Mouse (Mus musculus): Measurements from ENCODE around the gene Spout1. TPM values are rescaled to one million over a fixed set of nuclear protein-coding genes. Genes with fewer than 3 reads are reported as not detected.

Gene Spout1
- 26.0 TPM for total RNA-seq (2023)

GRCm38 (mm10) chr2:30177700-30178675 lies at the start of gene Spout1:
TSS of gene Spout1 (minus strand) at chr2:30178459.

DNA sequence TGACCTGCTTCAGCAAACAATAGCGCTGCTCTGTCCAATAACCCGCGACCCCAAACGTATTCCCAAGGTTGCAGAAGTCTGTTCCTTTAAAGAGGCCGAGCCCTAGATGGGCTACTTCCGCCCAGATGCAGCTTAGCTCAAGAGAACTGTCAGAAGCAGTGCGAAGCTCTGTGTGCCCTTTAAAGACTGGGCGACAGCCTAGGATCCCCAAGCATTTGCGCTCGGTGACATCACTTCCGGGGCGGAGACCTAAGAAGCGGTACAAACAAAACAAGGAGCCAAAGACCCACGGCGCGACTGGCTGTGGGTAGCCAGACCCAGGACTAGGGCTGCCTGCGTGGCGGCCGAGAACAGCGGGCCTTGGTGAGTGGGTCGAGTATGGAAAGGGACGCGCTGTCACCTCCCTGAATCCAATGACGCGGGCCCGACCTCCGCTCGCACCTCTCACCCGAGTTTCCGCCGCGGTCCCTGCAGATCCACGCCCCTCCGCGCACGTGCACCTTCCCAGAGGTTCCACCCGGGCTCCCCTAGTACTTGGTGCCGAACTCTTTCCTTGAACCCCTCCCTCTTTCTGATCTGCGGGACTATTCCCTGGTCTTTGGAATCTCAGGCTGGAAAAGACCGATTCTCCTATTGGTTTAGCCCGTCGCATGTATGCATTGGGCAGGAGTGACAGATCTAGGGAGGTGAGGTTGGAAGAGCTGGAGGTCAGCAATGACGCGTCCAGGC lies 27.5 kb upstream of the Spout1 start, which contains the start of gene Kyat1:
Gene Kyat1 (minus strand): TSS at position 219 of the 729 bp plus-strand sequence.

GRCm38 (mm10) chr2:30171371-30171996 lies 6.8 kb downstream of the Spout1 start, which contains the start of gene Endog:
TSS of gene Endog (plus strand) at chr2:30171493.

DNA sequence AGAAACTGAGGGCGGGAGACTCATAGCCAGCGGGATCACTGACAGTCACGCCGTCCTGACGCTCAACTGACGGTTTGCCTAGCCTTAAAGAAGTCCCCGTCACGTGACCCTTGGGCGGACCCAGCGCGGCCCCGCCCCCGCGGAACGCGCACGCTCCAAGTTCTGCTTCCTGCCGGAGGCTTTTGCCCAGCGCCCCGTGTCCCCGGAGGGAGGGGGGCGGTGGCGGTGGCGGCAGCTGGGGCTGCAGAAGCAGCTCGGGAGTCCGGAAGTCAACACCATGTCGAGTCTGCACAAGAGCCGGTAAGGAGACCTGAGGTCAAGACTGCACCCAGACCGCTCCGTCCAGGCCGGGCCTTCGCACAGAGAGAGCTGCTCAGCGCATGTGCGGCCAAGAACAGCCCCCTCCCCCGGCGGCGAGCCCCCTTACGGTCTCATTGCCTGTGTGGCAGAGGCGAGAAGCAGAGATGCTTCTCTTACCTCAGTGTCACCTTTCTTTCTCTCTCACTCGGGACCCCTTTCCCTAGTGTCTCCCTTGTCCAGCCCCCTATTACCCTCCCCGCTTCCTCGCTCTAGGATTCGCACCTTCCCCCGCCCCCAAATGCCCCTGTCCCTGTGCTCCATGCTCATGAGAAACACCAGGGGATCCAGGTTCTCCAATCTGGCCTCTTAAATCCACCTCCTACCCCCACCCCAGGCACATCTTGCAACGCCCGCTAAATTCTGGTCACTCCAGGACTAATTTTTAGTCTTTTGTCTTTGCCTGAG lies 44.5 kb downstream of the Spout1 start, which contains the start of gene Tbc1d13:
Gene Tbc1d13 (plus strand): TSS at position 134 of the 765 bp plus-strand sequence.

DNA sequence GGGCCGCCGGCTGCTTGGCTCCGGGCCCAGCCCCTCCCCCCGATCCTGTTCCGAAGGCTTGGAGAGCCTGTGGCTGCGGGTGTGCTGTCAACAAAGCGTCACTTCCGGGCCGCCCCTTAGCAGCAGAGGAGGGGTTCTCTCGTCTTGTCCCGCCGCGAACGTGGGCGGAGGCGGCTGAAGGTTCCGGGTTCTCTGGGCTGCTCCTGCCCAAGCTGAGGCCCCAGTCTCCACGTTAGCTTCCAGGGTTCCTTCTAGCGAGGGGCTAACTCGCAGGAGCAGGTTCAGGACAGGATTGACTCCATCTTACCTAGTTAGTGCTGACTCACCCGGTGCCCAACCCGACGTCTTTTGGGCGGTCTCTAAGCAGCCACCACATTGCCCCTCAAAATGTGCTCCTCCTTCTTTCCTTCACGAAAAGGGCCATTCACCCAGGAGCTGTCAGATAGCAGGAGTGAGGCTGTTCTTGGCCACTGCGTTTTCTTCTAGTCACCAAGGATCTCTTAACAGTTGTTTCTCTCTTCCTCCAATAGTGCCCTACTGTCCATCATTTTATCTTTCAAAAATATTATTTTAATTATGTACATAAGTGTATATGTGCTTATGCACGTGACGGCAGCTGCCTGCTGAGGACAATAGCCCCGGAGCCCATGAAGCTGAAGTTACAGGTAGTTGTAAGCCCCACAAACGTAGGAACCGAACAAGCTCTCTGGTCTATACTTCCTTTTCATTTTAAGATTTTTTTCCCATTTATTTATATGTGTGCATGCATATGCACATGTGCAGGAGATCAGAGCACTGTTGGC lies 53.6 kb downstream of the Spout1 start, which contains the start of gene Zer1:
Gene Zer1 (minus strand): TSS at position 114 of the 803 bp plus-strand sequence.

Other genes starting within 250 kb of the Spout1 start
- gene Gle1, start 243.0 kb downstream of the Spout1 start, total RNA-seq (2023): 79.3 TPM
- gene Sptan1, start 212.9 kb downstream of the Spout1 start, total RNA-seq (2023): 284 TPM
- gene Wdr34, start 129.6 kb downstream of the Spout1 start, total RNA-seq (2023): 2.9 TPM
- gene Set, start 121.1 kb downstream of the Spout1 start, total RNA-seq (2023): 256 TPM
- gene Pkn3, start 100.8 kb downstream of the Spout1 start, total RNA-seq (2023): 0.86 TPM
- 13.0 TPM for gene Zdhhc12, start 84.8 kb downstream of the Spout1 start, total RNA-seq (2023)
- 71.3 TPM for gene Zer1, start 53.9 kb downstream of the Spout1 start, total RNA-seq (2023)
- gene Tbc1d13, start 44.7 kb downstream of the Spout1 start, total RNA-seq (2023): 31.9 TPM
- gene Endog, start 7.0 kb downstream of the Spout1 start, total RNA-seq (2023): 16.4 TPM
- gene Kyat1, start 27.4 kb upstream of the Spout1 start, total RNA-seq (2023): 11.6 TPM
- gene Lrrc8a, start 59.3 kb upstream of the Spout1 start, total RNA-seq (2023): 72.8 TPM
- 9.3 TPM for gene Gm28035, start 62.1 kb upstream of the Spout1 start, total RNA-seq (2023)
- 22.4 TPM for gene Phyhd1, start 87.7 kb upstream of the Spout1 start, total RNA-seq (2023)
- gene Gm28038, start 102.6 kb upstream of the Spout1 start, total RNA-seq (2023): not detected
- gene Dolk, start 107.9 kb upstream of the Spout1 start, total RNA-seq (2023): 8.6 TPM
- 51.3 TPM for gene Nup188, start 107.9 kb upstream of the Spout1 start, total RNA-seq (2023)
- 86.7 TPM for gene Sh3glb2, start 180.9 kb upstream of the Spout1 start, total RNA-seq (2023)
- 17.2 TPM for gene Miga2, start 185.8 kb upstream of the Spout1 start, total RNA-seq (2023)
- gene Dolpp1, start 213.8 kb upstream of the Spout1 start, total RNA-seq (2023): 18.5 TPM
- 16.5 TPM for gene Crat, start 237.4 kb upstream of the Spout1 start, total RNA-seq (2023)
- gene Ptpa, start 237.6 kb upstream of the Spout1 start, total RNA-seq (2023): 89.8 TPM

All from CD8-positive naive resting alpha-beta T cell, adult 57 days (primary cell).